Mouse (Mus musculus) ES-E14 (cell line): Measurements from ENCODE around the gene Tbkbp1. TPM values are rescaled to one million over a fixed set of nuclear protein-coding genes. Genes with fewer than 3 reads are reported as not detected.

Experiments
- DNase-seq: peaks from one replicate; pipeline ENCODE4 v3.0.0-alpha.2; 2013; ENCODE audit warnings: low read depth, low spot score
- H3K27ac ChIP-seq: 2 replicates; pipeline ENCODE4 v1.5.1; 2012; ENCODE audit warnings: low read depth, mild to moderate bottlenecking, low read length, moderate library complexity, mixed read lengths; ENCODE audit not compliant: poor library complexity, insufficient read depth, severe bottlenecking
- H3K36me3 ChIP-seq: 2 replicates; pipeline ENCODE4 v1.6.1; 2012; ENCODE audit warnings: mild to moderate bottlenecking, low read length, moderate library complexity, mixed read lengths; ENCODE audit not compliant: control insufficient read depth, poor library complexity, insufficient read depth, severe bottlenecking
- H3K4me1 ChIP-seq, 2 experiments: fragments of 150-350 bp in 1 of 2; sonication (generic) in 1 of 2; 2 replicates each; pipeline ENCODE4 v1.6.1; 2012; ENCODE audit warnings: low read length in 2 of 2, mild to moderate bottlenecking in 1 of 2, mixed read lengths in 1 of 2; ENCODE audit not compliant: control insufficient read depth in 2 of 2, insufficient read depth in 2 of 2, poor library complexity in 1 of 2
- H3K4me3 ChIP-seq, 2 experiments: fragments of 150-350 bp in 1 of 2; sonication (generic) in 1 of 2; 2 replicates each; pipeline ENCODE4 v1.5.1; 2012; ENCODE audit warnings: low read length in 2 of 2, low read depth in 1 of 2, mild to moderate bottlenecking in 1 of 2, mixed read lengths in 1 of 2; ENCODE audit not compliant: insufficient read depth in 1 of 2, poor library complexity in 1 of 2, severe bottlenecking in 1 of 2
- H3K9ac ChIP-seq: 2 replicates; pipeline ENCODE4 v1.6.1; 2012; ENCODE audit warnings: low read depth, mild to moderate bottlenecking, low read length, mixed read lengths; ENCODE audit not compliant: poor library complexity, insufficient read depth, severe bottlenecking
- H3K9me3 ChIP-seq: fragments of 150-350 bp; sonication (generic); 2 replicates; pipeline ENCODE4 v1.6.1; 2012; ENCODE audit warnings: low read depth, mild to moderate bottlenecking, low read length; ENCODE audit not compliant: control insufficient read depth, insufficient read depth
- CHD2 ChIP-seq: IDR thresholded peaks from 2 replicates; pipeline ENCODE4 v1.6.1; 2014; ENCODE audit warnings: mild to moderate bottlenecking, low read depth, low read length, inconsistent platforms
- HCFC1 ChIP-seq: IDR thresholded peaks from 2 replicates; pipeline ENCODE4 v1.6.1; 2012; ENCODE audit warnings: low read length, inconsistent platforms, borderline replicate concordance; ENCODE audit not compliant: insufficient read depth
- MAFK ChIP-seq: IDR thresholded peaks from 2 replicates; pipeline ENCODE4 v1.6.1; 2014; ENCODE audit warnings: mild to moderate bottlenecking, low read depth, low read length, inconsistent platforms; ENCODE audit not compliant: insufficient read depth
- ZC3H11A ChIP-seq: IDR thresholded peaks from 2 replicates; pipeline ENCODE4 v1.6.1; 2012; ENCODE audit warnings: low read depth, mild to moderate bottlenecking, inconsistent platforms, low read length, borderline replicate concordance
- ZNF384 ChIP-seq: IDR thresholded peaks from 2 replicates; pipeline ENCODE4 v1.6.1; 2012; ENCODE audit warnings: low read depth, low read length, inconsistent platforms
- in situ Hi-C, 2 experiments: fragments of 600-800 bp; cut with MboI; formaldehyde crosslinking; loops; one replicate each; pipeline ENCODE4 v1.15.1; 2025; ENCODE audit warnings: low sequenced_read_pairs in 2 of 2, inconsistent platforms in 1 of 2; ENCODE audit not compliant: unreplicated experiment in 2 of 2
- total RNA-seq: library from RNA; depleted of rRNA; stranded (reverse); fragments of 300-350 nt; gene quantifications from 2 replicates; pipeline ENCODE4 v1.2.3, GENCODE M21; 2012

Tbkbp1 gene
- total RNA-seq, 1 experiment = 4.5 TPM

DNA sequence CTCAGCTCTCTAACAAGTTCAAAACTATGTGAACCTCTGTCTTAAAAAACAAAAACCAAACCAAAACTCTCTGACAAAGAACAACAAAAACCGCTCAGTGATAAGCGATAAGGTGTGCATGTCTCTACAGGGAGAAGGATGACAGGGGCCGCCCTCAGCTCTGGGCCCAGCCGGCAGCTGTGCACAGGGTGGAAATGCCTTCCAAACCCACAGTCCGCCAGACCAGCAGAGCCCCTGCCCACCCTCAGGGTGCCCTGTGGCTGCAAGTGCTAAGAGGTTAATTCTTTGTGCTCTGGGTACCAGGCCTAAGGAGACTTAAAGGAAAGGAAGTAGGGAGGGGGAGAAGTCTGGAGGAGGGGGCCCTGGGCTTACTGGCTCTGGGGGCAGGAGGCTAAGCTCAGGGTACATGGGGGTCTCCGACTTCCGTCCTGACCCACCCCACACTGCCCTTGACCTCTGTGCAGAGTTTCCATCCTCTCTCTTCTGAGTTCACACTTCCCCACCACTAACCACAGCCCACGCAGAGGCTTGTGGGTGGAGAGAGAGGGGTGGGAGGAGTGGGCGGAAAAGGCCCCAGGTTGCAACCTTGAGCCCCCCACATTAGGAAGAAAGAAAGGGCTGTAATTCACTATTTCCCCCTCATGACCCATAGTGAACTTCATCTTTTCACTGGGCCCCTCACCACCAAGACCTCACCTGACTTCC is 7.9 kb downstream of the Tbkbp1 start:
- Histone ChIP-seq H3K4me1 (peaks cover 0 to 22% of the 10 kb centered on the region in 2 experiments; a peak in 3 of 4 replicates), H3K4me3 (no peak overlapping the region), H3K36me3 (no peaks in the 10 kb centered on the region; the same call in 1 of the 2 replicates), H3K9ac (no peak overlapping the region), H3K9me3 (no peaks in the 10 kb centered on the region), H3K27ac (no peak overlapping the region)
- TF ChIP-seq CHD2 (no peak), MAFK (no peak), ZC3H11A (no peak), HCFC1 (no peak), ZNF384 (no peak)
- in situ Hi-C loops = no loop called here
- no peak for DNase-seq

DNA sequence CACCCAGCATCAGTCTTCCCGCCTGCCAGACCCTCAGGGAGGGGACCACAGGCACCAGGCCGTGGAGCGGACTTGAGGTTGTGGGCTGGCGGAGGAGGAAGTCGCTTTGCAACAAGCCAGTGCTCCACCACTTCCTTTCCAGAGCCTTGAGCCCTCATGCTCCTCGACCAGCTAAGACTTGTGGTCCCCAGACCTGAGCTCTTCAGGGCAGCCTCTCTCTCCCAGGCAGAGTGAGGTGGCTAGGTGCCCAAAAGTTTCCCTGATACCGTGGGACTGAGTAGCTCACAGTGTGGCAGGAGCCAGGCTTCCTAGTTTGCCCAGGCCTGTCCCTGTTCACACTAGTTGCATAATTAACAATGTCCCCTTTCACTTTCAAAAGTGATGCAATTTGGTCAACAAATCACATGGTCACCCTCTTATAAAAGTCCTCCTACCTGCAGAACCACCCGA is 9.1 kb downstream of the Tbkbp1 start:
- Histone ChIP-seq H3K9ac (no peak overlapping the region), H3K9me3 (no peaks in the 10 kb centered on the region), H3K36me3 (no peaks in the 10 kb centered on the region; the same call in 1 of the 2 replicates), H3K4me3 (no peak overlapping the region; a peak in 1 of 4 replicates), H3K4me1 (peaks cover 0 to 21% of the 10 kb centered on the region in 2 experiments; a peak in 3 of 4 replicates), H3K27ac (no peak overlapping the region)
- in situ Hi-C loops = no loop called here
- TF ChIP-seq CHD2 (no peak), ZNF384 (no peak), MAFK (no peak), HCFC1 (no peak), ZC3H11A (no peak)
- no peak for DNase-seq

GRCm38 (mm10) chr11:97140811-97141210 is 10.5 kb downstream of the Tbkbp1 start:
- Histone ChIP-seq H3K4me1 (peaks cover 0 to 14% of the 10 kb centered on the region in 2 experiments; a peak in 3 of 4 replicates), H3K36me3 (no peaks in the 10 kb centered on the region), H3K9me3 (no peaks in the 10 kb centered on the region)

GRCm38 (mm10) chr11:97139256-97139655 is 12.0 kb downstream of the Tbkbp1 start:
- TF ChIP-seq ZC3H11A (no peak), CHD2 (no peak), ZNF384 (no peak), HCFC1 (no peak), MAFK (no peak)
- Histone ChIP-seq H3K4me1 (peaks cover 0 to 12% of the 10 kb centered on the region in 2 experiments; a peak in 3 of 4 replicates), H3K9ac (peak overlapping the region; percentile 62; the same call in 1 of the 2 replicates), H3K4me3 (peak overlapping the region; percentile 59 to 75; a peak in 3 of 4 replicates), H3K27ac (no peak overlapping the region), H3K36me3 (no peaks in the 10 kb centered on the region), H3K9me3 (no peaks in the 10 kb centered on the region)
- in situ Hi-C loops = no loop called here
- no peak for DNase-seq

More at GRCm38 (mm10) chr11:97140811-97141210, 10.5 kb downstream of the Tbkbp1 start:
- H3K9ac ChIP-seq = no peak overlapping the region
- no peak overlapping the region for H3K27ac ChIP-seq
- in situ Hi-C loops = no loop called here
- no peak for TF ChIP-seq ZC3H11A
- no peak for TF ChIP-seq HCFC1
- TF ChIP-seq CHD2 = no peak
- no peak for TF ChIP-seq MAFK
- no peak for TF ChIP-seq ZNF384
- no peak for DNase-seq
- no peak overlapping the region for H3K4me3 ChIP-seq
